Mouse (Mus musculus) layer of hippocampus, adult 11-12 months (tissue): ENCODE measurements around the gene Psme1.

ENCODE experiments used
- DNase-seq: peaks from one replicate; pipeline ENCODE4 v3.0.0; 2022; ENCODE audit warnings: low spot score

Psme1 gene

GRCm38 (mm10) chr14:55571760-55572159, 6.2 kb upstream of the Psme1 start:
- DNase-seq: no peak

GRCm38 (mm10) chr14:55575302-55575701, 2.6 kb upstream of the Psme1 start, which contains the start of gene Fitm1:
Gene Fitm1, plus strand, starts transcription at chr14:55575617.
- no peak for DNase-seq

- DNase-seq: no peak
These were observed 2.2 kb upstream of the Psme1 start for GRCm38 (mm10) chr14:55575711-55576110.

- DNase-seq: peak; percentile 55
These were observed 1.5 kb upstream of the Psme1 start for GRCm38 (mm10) chr14:55576376-55576775.

GRCm38 (mm10) chr14:55578668-55579269, 846 bp downstream of the Psme1 start:
- peak; percentile 65 for DNase-seq

GRCm38 (mm10) chr14:55579511-55580496, 1.9 kb downstream of the Psme1 start:
- DNase-seq: no peak

GRCm38 (mm10) chr14:55580731-55581130, 2.8 kb downstream of the Psme1 start:
- no peak for DNase-seq

- no peak for DNase-seq
These were observed 4.2 kb downstream of the Psme1 start for GRCm38 (mm10) chr14:55581981-55582681.

- no peak for DNase-seq
These were observed 6.4 kb downstream of the Psme1 start for GRCm38 (mm10) chr14:55584303-55584701.

GRCm38 (mm10) chr14:55584702-55585565, 7.0 kb downstream of the Psme1 start, which contains the start of gene Emc9:
Gene Emc9, minus strand, starts transcription at chr14:55585302.
- peak; percentile 68 for DNase-seq

GRCm38 (mm10) chr14:55585566-55585960, 7.6 kb downstream of the Psme1 start:
- no peak for DNase-seq

GRCm38 (mm10) chr14:55586149-55586548, 8.2 kb downstream of the Psme1 start:
- DNase-seq: no peak

- DNase-seq: no peak
These were observed 11.3 kb downstream of the Psme1 start for GRCm38 (mm10) chr14:55589271-55589670.

- DNase-seq: no peak
These were observed 12.0 kb downstream of the Psme1 start for GRCm38 (mm10) chr14:55589771-55590448.

- DNase-seq: peak; percentile 95
These were observed 12.9 kb downstream of the Psme1 start, which contains the start of gene Psme2 for GRCm38 (mm10) chr14:55590748-55591330. Gene Psme2, minus strand, starts transcription at chr14:55591113.

- DNase-seq: peak; percentile 96
These were observed 13.5 kb downstream of the Psme1 start, which contains the start of gene Rnf31 for GRCm38 (mm10) chr14:55591331-55591891. Gene Rnf31, plus strand, starts transcription at chr14:55591708.

GRCm38 (mm10) chr14:55592226-55592625, 14.3 kb downstream of the Psme1 start:
- DNase-seq: no peak

GRCm38 (mm10) chr14:55596036-55596690, 18.2 kb downstream of the Psme1 start:
- no peak for DNase-seq
